Mouse (Mus musculus): ENCODE data around the gene Slc6a20a.

DNA sequence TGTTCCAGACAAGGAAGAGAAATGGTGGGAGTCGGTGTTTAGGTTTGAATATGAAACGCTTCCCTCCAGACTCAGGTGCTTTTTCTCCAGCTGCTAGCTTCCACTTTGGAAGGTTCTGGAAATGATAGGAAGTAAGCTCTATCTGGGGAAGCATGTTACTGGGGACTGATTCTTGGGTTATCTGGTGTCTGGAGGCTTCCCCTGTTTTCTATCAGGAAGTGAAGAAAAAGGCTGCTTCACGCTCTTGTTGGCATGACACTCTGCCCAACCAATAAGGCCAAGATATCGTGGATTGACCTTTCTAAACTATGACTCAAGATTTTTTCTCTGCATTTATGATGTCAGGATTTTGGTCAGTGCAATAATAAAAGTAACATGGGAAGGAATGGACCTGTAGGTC lies 83.5 kb downstream of the Slc6a20a start:
- TF ChIP-seq CTCF (IDR thresholded peaks at IDR 0.05; ENCODE audit: low read depth) (no peak), EP300 (IDR thresholded peaks at IDR 0.05; ENCODE audit: low read depth) (no peak)

Measured in liver, embryonic 14.5 days (tissue).